Mouse (Mus musculus) heart, embryonic 15.5 days (tissue): ENCODE data around the gene Unc13c. TPM values are rescaled to one million over a fixed set of nuclear protein-coding genes. Genes with fewer than 3 reads are reported as not detected.

ENCODE experiments used
- ATAC-seq: fragments of 200-750 bp; cut with Nextera tagmentation; replicated peaks from 2 replicates; pipeline ENCODE4 v1.8.0; 2017; ENCODE audit warnings: low read depth, moderate TSS enrichment; ENCODE audit not compliant: insufficient number of reproducible peaks, insufficient read depth, low FRiP score
- H3K27ac ChIP-seq: fragments of 300-500 bp; sonication (generic); 2 replicates; pipeline ENCODE4 v1.5.1; 2015; ENCODE audit warnings: mild to moderate bottlenecking, inconsistent platforms
- H3K27me3 ChIP-seq: fragments of 300-500 bp; sonication (generic); 2 replicates; pipeline ENCODE4 v1.6.1; 2015; ENCODE audit warnings: inconsistent platforms
- H3K36me3 ChIP-seq: fragments of 300-500 bp; sonication (generic); 2 replicates; pipeline ENCODE4 v1.6.1; 2015; ENCODE audit warnings: mild to moderate bottlenecking, inconsistent platforms
- H3K4me1 ChIP-seq: fragments of 300-500 bp; sonication (generic); replicated peaks from 2 replicates; pipeline ENCODE4 v1.6.1; 2015; ENCODE audit warnings: inconsistent platforms
- H3K4me2 ChIP-seq: fragments of 300-500 bp; sonication (generic); 2 replicates; pipeline ENCODE4 v1.6.1; 2015; ENCODE audit warnings: inconsistent platforms, mild to moderate bottlenecking, moderate library complexity
- H3K4me3 ChIP-seq: fragments of 300-500 bp; sonication (generic); 2 replicates; pipeline ENCODE4 v1.5.1; 2015; ENCODE audit warnings: mild to moderate bottlenecking, inconsistent platforms
- H3K9ac ChIP-seq: fragments of 300-500 bp; sonication (generic); 2 replicates; pipeline ENCODE4 v1.6.1; 2015; ENCODE audit warnings: mild to moderate bottlenecking, inconsistent platforms
- H3K9me3 ChIP-seq: fragments of 300-500 bp; sonication (generic); replicated peaks from 2 replicates; pipeline ENCODE4 v1.6.1; 2016; ENCODE audit warnings: inconsistent platforms
- WGBS: fragments of 180-500 bp; shearing (Covaris S2); methylation state at CpG from one replicate; pipeline ENCODE4 v1.1.7; 2015; ENCODE audit warnings: mixed read lengths; 5-methylcytosine and 5-hydroxymethylcytosine counted together
- polyA plus RNA-seq: library from polyadenylated mRNA; unstranded; fragments of >200 nt; fragmentation: Nextera tagmentation; extraction: Ambion mirVana; gene quantifications from 2 replicates; pipeline ENCODE4 v1.2.1, GENCODE M21; 2015

Gene Unc13c
- polyA plus RNA-seq, 1 experiment from 2014 or later, result 2.1 TPM

- WGBS, result 20% methylated on average over 2 of the region's 2 CpGs
- H3K27me3 ChIP-seq, result no peaks in the 10 kb centered on the region
- H3K9me3 ChIP-seq, result no peaks in the 10 kb centered on the region
- H3K36me3 ChIP-seq, result no peaks in the 10 kb centered on the region
- no peak overlapping the region for H3K4me3 ChIP-seq
- no peak overlapping the region for H3K9ac ChIP-seq
- H3K27ac ChIP-seq, result no peak overlapping the region
- peaks cover 12% of the 10 kb centered on the region for H3K4me1 ChIP-seq
- no peak for ATAC-seq
- no peak overlapping the region for H3K4me2 ChIP-seq
Observed at GRCm38 (mm10) chr9:73867410-73868067, 101.2 kb downstream of the Unc13c start.

- WGBS, result 81% methylated on average over 2 of the region's 2 CpGs
- H3K4me3 ChIP-seq, result no peak overlapping the region
- H3K9me3 ChIP-seq, result no peaks in the 10 kb centered on the region
- no peaks in the 10 kb centered on the region for H3K27me3 ChIP-seq
- H3K36me3 ChIP-seq, result no peaks in the 10 kb centered on the region
- no peak overlapping the region for H3K4me2 ChIP-seq
- H3K9ac ChIP-seq, result no peak overlapping the region
- no peak overlapping the region for H3K27ac ChIP-seq
- peaks cover 12% of the 10 kb centered on the region for H3K4me1 ChIP-seq
- no peak for ATAC-seq
Observed at GRCm38 (mm10) chr9:73866666-73867065, 102.1 kb downstream of the Unc13c start.

- Histone ChIP-seq H3K36me3 (no peaks in the 10 kb centered on the region), H3K27me3 (no peaks in the 10 kb centered on the region), H3K4me1 (no peaks in the 10 kb centered on the region), H3K9ac (no peak overlapping the region), H3K4me3 (no peak overlapping the region), H3K9me3 (no peaks in the 10 kb centered on the region), H3K4me2 (no peak overlapping the region), H3K27ac (no peak overlapping the region)
- ATAC-seq, result no peak
- WGBS, result 86% methylated on average over 3 of the region's 3 CpGs
Observed at GRCm38 (mm10) chr9:73859469-73859868, 109.3 kb downstream of the Unc13c start.

GRCm38 (mm10) chr9:73854281-73854680 lies 114.5 kb downstream of the Unc13c start:
- Histone ChIP-seq H3K4me1 (no peaks in the 10 kb centered on the region; the same call in 1 of the 2 replicates), H3K9ac (no peak overlapping the region), H3K9me3 (no peaks in the 10 kb centered on the region), H3K27me3 (no peaks in the 10 kb centered on the region), H3K4me2 (no peak overlapping the region), H3K36me3 (no peaks in the 10 kb centered on the region), H3K4me3 (no peak overlapping the region), H3K27ac (no peak overlapping the region)
- WGBS, result 50% methylated on average over 3 of the region's 3 CpGs
- no peak for ATAC-seq

- H3K27me3 ChIP-seq, result no peaks in the 10 kb centered on the region
- H3K9ac ChIP-seq, result no peak overlapping the region
- no peaks in the 10 kb centered on the region for H3K36me3 ChIP-seq
- WGBS, result 76% methylated on average over 4 of the region's 4 CpGs
- ATAC-seq, result no peak
- no peak overlapping the region for H3K27ac ChIP-seq
- H3K4me1 ChIP-seq, result no peaks in the 10 kb centered on the region
- H3K4me3 ChIP-seq, result no peak overlapping the region
- H3K9me3 ChIP-seq, result no peaks in the 10 kb centered on the region
- no peak overlapping the region for H3K4me2 ChIP-seq
Observed at GRCm38 (mm10) chr9:73806681-73807080, 162.1 kb downstream of the Unc13c start.

- H3K4me3 ChIP-seq, result no peak overlapping the region
- H3K9me3 ChIP-seq, result no peaks in the 10 kb centered on the region
- H3K27me3 ChIP-seq, result no peaks in the 10 kb centered on the region
- no peak overlapping the region for H3K27ac ChIP-seq
- H3K4me1 ChIP-seq, result no peaks in the 10 kb centered on the region
- H3K36me3 ChIP-seq, result no peaks in the 10 kb centered on the region
- no peak overlapping the region for H3K9ac ChIP-seq
- ATAC-seq, result no peak
- WGBS, result 74% methylated on average over 4 of the region's 4 CpGs
- H3K4me2 ChIP-seq, result no peak overlapping the region
Observed at GRCm38 (mm10) chr9:73774616-73775015, 194.2 kb downstream of the Unc13c start.

- no peak for ATAC-seq
Observed at GRCm38 (mm10) chr9:73755185-73755584, 213.6 kb downstream of the Unc13c start.

GRCm38 (mm10) chr9:73753480-73753879 lies 215.3 kb downstream of the Unc13c start:
- H3K27ac ChIP-seq, result peak overlapping the region; percentile 63
- H3K9me3 ChIP-seq, result no peaks in the 10 kb centered on the region
- H3K4me1 ChIP-seq, result peaks cover 14% of the 10 kb centered on the region
- H3K36me3 ChIP-seq, result no peaks in the 10 kb centered on the region
- 7% methylated on average over 3 of the region's 3 CpGs for WGBS
- no peaks in the 10 kb centered on the region for H3K27me3 ChIP-seq
- ATAC-seq, result peak; percentile 74; the same call in 1 of the 2 replicates
- H3K4me3 ChIP-seq, result no peak overlapping the region
- no peak overlapping the region for H3K4me2 ChIP-seq
- H3K9ac ChIP-seq, result no peak overlapping the region

More at GRCm38 (mm10) chr9:73755185-73755584, 213.6 kb downstream of the Unc13c start:
- Histone ChIP-seq H3K27me3 (no peaks in the 10 kb centered on the region), H3K27ac (no peak overlapping the region), H3K4me3 (no peak overlapping the region), H3K36me3 (no peaks in the 10 kb centered on the region), H3K9ac (no peak overlapping the region), H3K4me2 (no peak overlapping the region), H3K9me3 (no peaks in the 10 kb centered on the region), H3K4me1 (peaks cover 14% of the 10 kb centered on the region)
- WGBS, result 60% methylated on average over 2 of the region's 2 CpGs

GRCm38 (mm10) chr9:73751344-73751743 lies 217.4 kb downstream of the Unc13c start:
- WGBS, result 45% methylated on average over 1 of the region's 1 CpGs
- Histone ChIP-seq H3K4me2 (no peak overlapping the region), H3K4me1 (peaks cover 14% of the 10 kb centered on the region), H3K36me3 (no peaks in the 10 kb centered on the region), H3K9ac (no peak overlapping the region), H3K4me3 (no peak overlapping the region), H3K27me3 (no peaks in the 10 kb centered on the region), H3K27ac (no peak overlapping the region), H3K9me3 (no peaks in the 10 kb centered on the region)
- ATAC-seq, result no peak

- ATAC-seq, result no peak
- no peak overlapping the region for H3K27ac ChIP-seq
- H3K9ac ChIP-seq, result no peak overlapping the region
- H3K9me3 ChIP-seq, result no peaks in the 10 kb centered on the region
- H3K36me3 ChIP-seq, result no peaks in the 10 kb centered on the region
- no peaks in the 10 kb centered on the region for H3K4me1 ChIP-seq
- WGBS, result 74% methylated on average over 7 of the region's 7 CpGs
- H3K4me3 ChIP-seq, result no peak overlapping the region
- no peak overlapping the region for H3K4me2 ChIP-seq
- H3K27me3 ChIP-seq, result no peaks in the 10 kb centered on the region
Observed at GRCm38 (mm10) chr9:73734446-73734845, 234.3 kb downstream of the Unc13c start.

- no peak overlapping the region for H3K4me2 ChIP-seq
- H3K4me1 ChIP-seq, result 0 out of 2 replicates have a peak, but pooled peaks cover 2% of the 10 kb centered on the region
- no peaks in the 10 kb centered on the region for H3K36me3 ChIP-seq
- 69% methylated on average over 6 of the region's 6 CpGs for WGBS
- H3K27me3 ChIP-seq, result no peaks in the 10 kb centered on the region
- no peak overlapping the region for H3K27ac ChIP-seq
- no peak overlapping the region for H3K9ac ChIP-seq
- no peak overlapping the region for H3K4me3 ChIP-seq
- no peak for ATAC-seq
- H3K9me3 ChIP-seq, result no peaks in the 10 kb centered on the region
Observed at GRCm38 (mm10) chr9:73725717-73726662, 242.8 kb downstream of the Unc13c start.
